Mouse (Mus musculus) forebrain, embryonic 11.5 days (tissue): ENCODE results near the gene Gm21915. TPM values are rescaled to one million over a fixed set of nuclear protein-coding genes. Genes with fewer than 3 reads are reported as not detected.

ENCODE experiments used
- ATAC-seq: fragments of 200-750 bp; cut with Nextera tagmentation; replicated peaks from 2 replicates; pipeline ENCODE4 v1.8.0; 2017; ENCODE audit warnings: moderate TSS enrichment; ENCODE audit not compliant: low FRiP score
- DNase-seq: peaks from one replicate; pipeline ENCODE4 v3.0.0-alpha.2; 2017; ENCODE audit warnings: low spot score
- H3K27ac ChIP-seq: fragments of 300-500 bp; sonication (generic); 2 replicates; pipeline ENCODE4 v1.5.1; 2014; ENCODE audit warnings: low read depth, low read length
- H3K27me3 ChIP-seq: fragments of 300-500 bp; sonication (generic); 2 replicates; pipeline ENCODE4 v1.6.1; 2014; ENCODE audit warnings: mild to moderate bottlenecking, low read length, mixed read lengths; ENCODE audit not compliant: control insufficient read depth, insufficient read depth
- H3K36me3 ChIP-seq: fragments of 300-500 bp; sonication (generic); 2 replicates; pipeline ENCODE4 v1.6.1; 2014; ENCODE audit warnings: mild to moderate bottlenecking, low read length, moderate library complexity, mixed read lengths; ENCODE audit not compliant: control insufficient read depth, insufficient read depth
- H3K4me1 ChIP-seq: fragments of 300-500 bp; sonication (generic); replicated peaks from 2 replicates; pipeline ENCODE4 v1.6.1; 2014; ENCODE audit warnings: low read length, mixed read lengths; ENCODE audit not compliant: control insufficient read depth, insufficient read depth
- H3K4me2 ChIP-seq: fragments of 300-500 bp; sonication (generic); 2 replicates; pipeline ENCODE4 v1.6.1; 2014; ENCODE audit warnings: low read depth, mild to moderate bottlenecking, low read length, moderate library complexity, mixed read lengths; ENCODE audit not compliant: severe bottlenecking
- H3K4me3 ChIP-seq: fragments of 300-500 bp; sonication (generic); 2 replicates; pipeline ENCODE4 v1.5.1; 2014; ENCODE audit warnings: low read depth, low read length
- H3K9ac ChIP-seq: fragments of 300-500 bp; sonication (generic); 2 replicates; pipeline ENCODE4 v1.6.1; 2014; ENCODE audit warnings: low read length
- H3K9me3 ChIP-seq: fragments of 300-500 bp; sonication (generic); 2 replicates; pipeline ENCODE4 v1.6.1; 2016; ENCODE audit warnings: low read length, mixed read lengths; ENCODE audit not compliant: control insufficient read depth
- WGBS: fragments of 180-500 bp; shearing (Covaris S2); extraction: QIAGEN DNeasy Blood & Tissue Kit; methylation state at CpG from one replicate; pipeline ENCODE4 v1.1.7; 2014; 5-methylcytosine and 5-hydroxymethylcytosine counted together
- polyA plus RNA-seq: library from polyadenylated mRNA; unstranded; fragments of >200 nt; fragmentation: Nextera tagmentation; extraction: Ambion mirVana; gene quantifications from 2 replicates; pipeline ENCODE4 v1.2.1, GENCODE M21; 2014

The Gm21915 gene
- polyA plus RNA-seq, 1 experiment from 2014 or later, result not detected

DNA sequence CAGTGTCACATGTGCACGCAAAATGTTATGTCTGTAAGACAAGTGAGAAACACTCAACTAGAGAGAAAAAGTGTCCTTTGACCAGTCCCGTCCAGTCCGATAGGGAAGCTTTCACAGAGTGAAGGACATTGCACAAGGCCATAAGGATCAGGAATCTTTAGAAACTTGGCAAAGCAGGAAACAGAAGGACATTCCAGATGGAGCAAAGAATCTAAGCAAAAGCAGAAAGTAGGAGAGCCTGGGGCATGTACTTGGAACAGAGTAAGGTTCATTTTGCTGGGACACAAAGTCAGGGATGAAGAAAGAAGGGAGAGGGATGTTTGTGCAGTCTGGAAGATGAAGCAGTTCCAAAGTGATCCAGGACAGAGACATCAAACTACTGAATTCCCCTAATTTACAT, 21.0 kb upstream of the Gm21915 start:
- Histone ChIP-seq H3K4me3 (no peak overlapping the region), H3K9ac (no peak overlapping the region), H3K4me1 (no peaks in the 10 kb centered on the region), H3K36me3 (no peaks in the 10 kb centered on the region), H3K4me2 (no peak overlapping the region), H3K9me3 (no peaks in the 10 kb centered on the region), H3K27ac (no peak overlapping the region), H3K27me3 (no peaks in the 10 kb centered on the region)
- WGBS, result 95% methylated on average over 3 of the region's 3 CpGs
- no peak for ATAC-seq
- no peak for DNase-seq

DNA sequence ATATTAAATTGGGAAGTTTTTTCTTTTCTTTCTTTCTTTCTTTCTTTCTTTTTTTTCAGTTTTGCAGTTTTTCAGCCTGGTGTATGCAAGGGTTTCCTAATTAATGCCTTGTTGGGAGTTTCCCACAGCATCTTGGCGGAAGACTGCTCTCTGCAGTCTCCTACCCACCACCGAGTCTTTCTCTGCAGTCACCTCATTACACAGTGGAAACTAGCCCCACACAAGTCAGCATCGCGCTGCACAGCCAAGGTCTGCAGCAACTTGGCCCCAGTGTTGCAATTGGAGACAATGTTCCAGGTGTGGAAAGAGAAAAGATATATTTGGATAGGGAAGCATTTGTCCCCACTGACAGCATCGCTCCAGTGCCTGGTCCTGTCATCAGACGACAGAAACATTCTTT, 20.4 kb upstream of the Gm21915 start:
- ATAC-seq (no peak), DNase-seq (no peak)
- Histone ChIP-seq H3K4me2 (no peak overlapping the region), H3K27me3 (no peaks in the 10 kb centered on the region), H3K27ac (no peak overlapping the region), H3K9me3 (no peaks in the 10 kb centered on the region), H3K4me1 (no peaks in the 10 kb centered on the region), H3K36me3 (no peaks in the 10 kb centered on the region), H3K9ac (no peak overlapping the region), H3K4me3 (no peak overlapping the region)
- WGBS, result 82% methylated on average over 6 of the region's 6 CpGs

DNA sequence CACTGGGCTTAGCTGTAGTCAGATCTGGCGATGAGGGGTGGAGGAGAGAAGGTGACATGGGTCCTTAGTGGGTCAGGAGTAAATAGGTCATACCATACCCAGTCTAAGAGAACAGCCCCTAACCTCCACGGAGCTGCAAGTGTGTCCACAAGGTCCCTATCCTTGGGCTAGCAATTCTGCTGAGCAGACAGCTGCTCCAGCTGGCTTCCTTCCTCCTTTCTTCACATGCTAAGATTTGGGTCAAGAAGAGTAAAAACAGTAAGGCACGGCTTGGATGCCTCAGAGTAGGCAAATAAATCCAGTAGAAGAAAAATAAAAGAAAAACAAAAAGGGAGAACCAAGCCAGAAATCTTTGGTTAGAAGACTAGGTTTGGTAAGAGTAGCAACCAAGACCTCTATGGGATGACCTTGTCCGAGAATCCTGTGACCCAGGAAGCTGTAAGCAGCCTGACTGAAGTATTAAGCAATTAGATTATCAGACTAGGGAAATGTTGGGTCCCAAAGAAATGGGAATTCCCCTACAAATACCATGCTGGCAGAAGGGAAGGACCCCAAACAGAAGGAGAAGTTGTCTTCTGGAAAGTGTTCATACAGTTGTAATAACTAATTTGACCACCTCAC, 19.1 kb upstream of the Gm21915 start:
- ATAC-seq (no peak), DNase-seq (no peak)
- Histone ChIP-seq H3K27ac (no peak overlapping the region), H3K4me2 (no peak overlapping the region), H3K4me3 (no peak overlapping the region), H3K4me1 (no peaks in the 10 kb centered on the region), H3K36me3 (no peaks in the 10 kb centered on the region), H3K27me3 (no peaks in the 10 kb centered on the region), H3K9ac (no peak overlapping the region), H3K9me3 (no peaks in the 10 kb centered on the region)
- WGBS, result 83% methylated on average over 4 of the region's 4 CpGs

DNA sequence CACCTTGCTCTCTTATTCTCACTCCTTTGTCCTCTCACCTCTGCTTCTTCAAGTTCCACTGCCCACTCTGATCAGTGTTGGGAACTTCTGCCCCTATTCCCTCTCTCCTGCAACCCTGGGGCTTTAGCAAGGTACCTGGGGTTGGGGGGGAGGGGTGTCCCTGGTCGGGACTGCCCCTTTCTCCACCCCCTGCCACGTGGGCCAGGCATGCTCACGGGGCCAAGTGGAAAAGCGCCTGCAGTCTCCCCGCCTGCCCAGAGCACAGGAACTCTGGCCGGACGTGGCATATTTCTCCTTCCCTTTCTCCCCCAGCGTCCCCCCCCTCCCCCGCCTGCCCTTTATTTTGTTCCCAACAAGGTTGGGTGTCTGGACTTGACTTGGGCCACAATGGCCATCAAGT, 17.7 kb upstream of the Gm21915 start:
- H3K27ac ChIP-seq, result no peak overlapping the region
- no peak for ATAC-seq
- no peak overlapping the region for H3K9ac ChIP-seq
- H3K4me3 ChIP-seq, result no peak overlapping the region
- H3K36me3 ChIP-seq, result no peaks in the 10 kb centered on the region
- no peaks in the 10 kb centered on the region for H3K27me3 ChIP-seq
- no peak for DNase-seq
- H3K9me3 ChIP-seq, result no peaks in the 10 kb centered on the region
- no peak overlapping the region for H3K4me2 ChIP-seq
- 54% methylated on average over 9 of the region's 9 CpGs for WGBS
- H3K4me1 ChIP-seq, result no peaks in the 10 kb centered on the region

DNA sequence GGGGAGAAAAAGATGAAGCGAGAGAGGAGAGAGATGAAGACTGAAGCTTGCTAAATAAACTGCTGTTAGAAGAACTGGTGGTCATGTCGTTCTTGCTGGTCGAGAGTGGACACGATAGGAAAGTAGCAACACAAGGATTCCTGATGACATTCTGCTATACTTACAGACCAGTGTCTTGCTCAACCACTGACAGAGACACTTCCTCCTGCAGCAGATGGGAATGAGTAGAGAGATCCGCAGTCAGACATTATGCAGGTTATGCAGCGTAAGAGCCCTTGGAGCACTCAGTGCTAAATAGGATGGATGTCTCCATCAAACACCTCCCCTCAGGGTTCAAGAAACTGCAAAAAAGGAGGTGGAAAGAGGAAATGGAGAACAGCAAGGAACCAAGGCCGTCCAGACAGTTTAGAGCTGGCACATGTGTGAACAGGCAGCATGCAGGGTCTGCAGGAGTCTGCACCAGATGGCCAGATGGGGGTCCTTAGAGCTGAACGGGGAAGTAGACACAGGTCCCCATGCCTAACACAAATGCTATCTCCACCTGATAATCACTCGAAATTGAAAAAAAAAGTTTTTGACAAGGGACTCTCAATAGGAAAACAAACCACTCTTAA, 4.1 kb upstream of the Gm21915 start:
- DNase-seq, result no peak
- no peak overlapping the region for H3K9ac ChIP-seq
- no peak overlapping the region for H3K4me3 ChIP-seq
- WGBS, result 87% methylated on average over 9 of the region's 9 CpGs
- H3K27ac ChIP-seq, result no peak overlapping the region
- no peaks in the 10 kb centered on the region for H3K9me3 ChIP-seq
- no peaks in the 10 kb centered on the region for H3K27me3 ChIP-seq
- peaks cover 1% of the 10 kb centered on the region; the same call in 1 of the 2 replicates for H3K4me1 ChIP-seq
- no peak for ATAC-seq
- H3K4me2 ChIP-seq, result no peak overlapping the region
- no peaks in the 10 kb centered on the region for H3K36me3 ChIP-seq

DNA sequence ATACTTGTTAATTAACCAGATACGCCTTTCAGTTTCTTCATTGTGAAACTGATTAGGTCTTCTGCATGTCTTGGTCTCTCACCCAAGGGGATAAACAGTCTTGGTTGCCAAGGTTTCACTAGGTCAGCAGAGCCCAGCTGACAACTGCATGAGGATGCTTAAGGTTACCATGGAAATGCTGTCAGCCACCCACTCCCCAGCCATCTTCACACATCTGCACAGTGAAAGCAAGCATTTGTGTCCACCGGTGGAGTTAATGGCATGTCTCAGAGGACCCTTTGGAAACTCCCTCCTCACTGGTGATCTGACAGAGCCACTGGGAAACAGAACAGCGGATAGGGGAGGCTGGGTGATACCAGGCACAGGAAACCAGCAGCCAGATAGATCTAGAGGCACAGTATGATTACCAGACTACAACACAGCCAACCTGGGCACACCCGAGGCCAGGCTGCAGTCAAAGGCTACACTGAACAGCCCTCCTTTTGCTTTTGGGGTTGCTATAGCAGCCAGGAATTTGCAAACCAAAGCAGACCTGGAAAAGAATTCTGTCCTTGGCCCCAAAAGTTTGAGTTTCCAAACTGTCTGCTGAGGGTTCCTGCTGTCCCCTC, 1.0 kb downstream of the Gm21915 start:
- peaks cover 7% of the 10 kb centered on the region; the same call in 1 of the 2 replicates for H3K4me1 ChIP-seq
- H3K36me3 ChIP-seq, result no peaks in the 10 kb centered on the region
- H3K9me3 ChIP-seq, result no peaks in the 10 kb centered on the region
- H3K4me2 ChIP-seq, result no peak overlapping the region
- no peaks in the 10 kb centered on the region for H3K27me3 ChIP-seq
- no peak overlapping the region for H3K9ac ChIP-seq
- peak overlapping the region; percentile 31; the same call in 1 of the 2 replicates for H3K27ac ChIP-seq
- H3K4me3 ChIP-seq, result no peak overlapping the region
- peak; percentile 56; the same call in 1 of the 2 replicates for ATAC-seq
- no peak for DNase-seq
- 46% methylated on average over 4 of the region's 4 CpGs for WGBS

DNA sequence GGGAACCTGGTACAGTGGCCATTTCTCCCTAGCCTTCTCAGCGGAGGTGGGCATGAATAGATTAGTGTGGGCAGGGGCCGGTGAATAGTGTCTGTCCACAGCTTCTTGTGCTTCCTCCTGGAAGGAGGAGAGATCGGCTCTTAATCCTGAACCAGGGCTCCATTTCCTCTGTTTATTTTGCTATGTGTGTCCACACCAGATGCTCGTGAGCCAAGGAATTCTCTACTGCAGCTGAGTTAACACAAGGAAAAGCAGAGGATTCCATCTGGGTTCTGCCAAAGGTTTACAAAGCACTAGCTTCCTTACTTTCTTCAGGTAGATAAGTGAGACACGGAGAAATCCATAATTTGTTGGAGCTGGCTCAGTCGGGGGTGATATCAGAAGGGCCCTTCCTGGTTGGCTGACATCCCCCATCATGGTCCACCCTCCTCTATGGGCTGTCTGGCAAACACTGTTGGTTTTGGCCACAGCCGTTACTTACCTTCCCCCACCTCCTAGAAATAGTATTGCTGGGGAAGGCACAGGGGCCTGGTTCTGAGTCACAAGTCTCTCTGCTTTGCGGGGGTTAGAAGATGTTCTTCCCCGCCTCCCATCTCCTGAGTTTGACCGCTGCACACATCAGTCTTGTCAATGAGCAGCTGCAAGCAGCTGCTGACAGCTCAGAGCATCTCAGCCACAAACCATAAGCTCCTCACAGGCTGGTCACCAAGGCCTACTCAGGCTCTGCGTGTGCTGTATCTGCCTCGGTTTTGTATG, 5.0 kb downstream of the Gm21915 start:
- Histone ChIP-seq H3K4me3 (no peak overlapping the region), H3K4me1 (peaks cover 7% of the 10 kb centered on the region; the same call in 1 of the 2 replicates), H3K9me3 (no peaks in the 10 kb centered on the region), H3K27ac (no peak overlapping the region), H3K9ac (no peak overlapping the region), H3K27me3 (no peaks in the 10 kb centered on the region), H3K4me2 (no peak overlapping the region), H3K36me3 (no peaks in the 10 kb centered on the region)
- ATAC-seq (no peak), DNase-seq (no peak)
- 88% methylated on average over 12 of the region's 12 CpGs for WGBS

DNA sequence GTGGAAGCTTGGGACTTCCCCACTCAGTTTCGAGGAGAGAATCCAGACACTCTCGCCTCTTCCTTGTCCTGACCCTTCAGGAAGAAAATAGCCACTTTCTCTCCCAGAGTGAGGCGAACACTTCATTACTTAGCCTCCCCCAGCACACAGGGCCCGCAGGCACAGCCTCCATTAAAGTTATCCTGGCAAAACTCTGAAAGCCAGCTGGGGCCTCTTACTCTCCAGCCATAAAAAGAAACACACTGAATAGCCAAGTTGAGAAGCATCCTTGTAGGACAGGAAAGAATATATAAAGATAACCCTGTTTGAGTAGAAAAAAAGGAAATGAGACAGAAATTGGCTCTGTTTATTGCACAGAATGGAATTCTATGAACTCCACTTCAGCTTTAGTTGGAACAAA, 8.2 kb downstream of the Gm21915 start:
- ATAC-seq (no peak), DNase-seq (no peak)
- 88% methylated on average over 4 of the region's 4 CpGs for WGBS
- Histone ChIP-seq H3K9me3 (no peaks in the 10 kb centered on the region), H3K27me3 (no peaks in the 10 kb centered on the region), H3K4me3 (no peak overlapping the region), H3K4me2 (no peak overlapping the region), H3K36me3 (no peaks in the 10 kb centered on the region), H3K27ac (no peak overlapping the region), H3K4me1 (no peaks in the 10 kb centered on the region), H3K9ac (no peak overlapping the region)
